ENCODE assay signal across 16 mouse cellular contexts in the genomic region with DNA sequence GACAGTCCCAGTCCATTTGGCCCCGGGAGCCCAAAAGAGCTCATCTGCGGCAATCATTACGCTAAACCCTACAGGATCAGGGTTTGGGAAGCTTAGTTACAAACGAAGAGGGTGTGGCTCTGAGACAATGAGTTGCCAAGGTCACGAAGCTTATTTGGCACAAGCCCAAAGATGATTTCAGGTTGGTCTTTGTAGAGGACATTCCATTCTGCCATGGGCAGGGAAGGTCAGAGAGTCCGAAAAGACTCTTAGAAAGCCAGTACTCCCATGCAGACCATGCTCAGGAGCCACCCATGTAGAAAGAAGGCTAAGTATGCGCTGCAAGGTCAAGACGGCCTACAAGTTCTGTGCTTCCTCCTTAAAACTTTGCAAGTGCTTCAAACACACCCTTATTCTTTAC. TPM values are rescaled to one million over a fixed set of nuclear protein-coding genes. Genes with fewer than 3 reads are reported as not detected.
"Had no signal": no experiment of that assay in that cellular context is flagged by ENCODE, and none has a peak within 500 bp of the region (broad histone marks: within the 10 kb centered on the region; RNA-seq: fewer than 3 reads in every experiment).

No protein-coding gene starts in this region.

- H3K27ac ChIP-seq: left cerebral cortex, adult 2 months; limb, embryonic 10.5 days; liver, embryonic 15.5 days; midbrain, embryonic 15.5 days had no signal

- H3K4me2 ChIP-seq: liver, embryonic 11.5 days; liver, embryonic 15.5 days; lung, embryonic 14.5 days; midbrain, embryonic 11.5 days; midbrain, embryonic 15.5 days; neural tube, embryonic 13.5 days had no signal

- H3K36me3 ChIP-seq: limb, embryonic 10.5 days; liver, embryonic 15.5 days; midbrain, embryonic 15.5 days; neural tube, embryonic 13.5 days had no signal

- H3K4me3 ChIP-seq: left cerebral cortex, adult 2 months; limb, embryonic 10.5 days; liver, embryonic 15.5 days; midbrain, embryonic 15.5 days; neural tube, embryonic 13.5 days had no signal

- ATAC-seq: midbrain, embryonic 15.5 days had no signal

- H3K4me1 ChIP-seq: liver, embryonic 15.5 days had no signal

- DNase-seq: kidney, postnatal 25 days; lung, embryonic 14.5 days; lung, postnatal 10 days; lung, postnatal 4 days; right cerebral cortex, adult 18-20 months; thymus, postnatal 4 days had no signal

- H3K9me3 ChIP-seq: limb, embryonic 10.5 days; liver, embryonic 15.5 days; midbrain, embryonic 15.5 days; neural tube, embryonic 13.5 days had no signal

- H3K9ac ChIP-seq: liver, embryonic 15.5 days; lung, embryonic 14.5 days; midbrain, embryonic 15.5 days; neural tube, embryonic 13.5 days had no signal

RNA-seq across cellular contexts. Expression of a gene that starts 15.9 kb away (rescaled TPM):
- total RNA-seq: megakaryocyte, adult 5-6 weeks; monocyte, adult 5-6 weeks had no signal
- polyA plus RNA-seq: limb, embryonic 10.5 days; liver, embryonic 15.5 days; thymus, postnatal 0 days had no signal
